Mouse (Mus musculus) heart, adult 11 months (tissue): ENCODE data around the gene Lrriq4.

ENCODE experiments used
- DNase-seq: peaks from one replicate; pipeline ENCODE4 v3.0.0; 2022

Gene Lrriq4

DNA sequence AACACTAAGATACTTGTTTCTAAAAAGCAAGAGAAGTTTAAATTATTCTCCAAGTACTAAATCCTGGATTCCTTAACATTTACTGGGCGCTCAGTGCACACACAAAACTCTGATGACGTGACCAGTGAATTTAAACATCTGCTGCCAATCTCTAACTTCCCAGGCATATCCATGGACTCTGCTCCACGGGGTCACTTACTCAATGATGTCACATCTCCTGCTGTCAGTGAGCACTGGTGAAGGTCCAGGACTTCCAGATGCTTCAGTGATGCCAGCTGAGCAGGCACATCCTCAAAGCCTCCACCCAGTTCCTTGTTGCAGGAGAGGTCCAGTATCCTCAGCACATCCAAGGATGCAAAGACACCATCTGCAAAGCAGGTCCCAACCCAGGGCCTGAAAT is 42.9 kb downstream of the Lrriq4 start:
- no peak for DNase-seq

DNA sequence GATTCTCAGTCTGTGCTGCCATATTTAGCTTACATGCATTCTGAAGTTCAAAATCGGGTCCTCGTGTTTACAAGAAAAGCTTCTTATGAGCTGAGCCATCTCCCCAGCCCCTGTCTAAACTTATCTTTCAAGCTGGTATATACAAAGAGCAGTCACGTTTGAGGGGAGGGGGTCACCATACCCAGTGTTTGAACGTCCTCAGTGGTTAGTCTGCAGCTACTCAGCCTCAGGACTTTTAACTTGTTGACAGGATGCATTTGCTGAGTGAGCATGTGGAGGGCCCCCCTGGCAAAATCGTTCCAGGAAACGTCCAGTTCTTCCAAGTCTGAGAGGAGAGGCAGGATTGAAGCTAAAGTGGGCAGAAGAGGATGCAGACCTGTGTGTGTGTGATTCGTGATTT is 46.7 kb downstream of the Lrriq4 start:
- peak; percentile 59 for DNase-seq

DNA sequence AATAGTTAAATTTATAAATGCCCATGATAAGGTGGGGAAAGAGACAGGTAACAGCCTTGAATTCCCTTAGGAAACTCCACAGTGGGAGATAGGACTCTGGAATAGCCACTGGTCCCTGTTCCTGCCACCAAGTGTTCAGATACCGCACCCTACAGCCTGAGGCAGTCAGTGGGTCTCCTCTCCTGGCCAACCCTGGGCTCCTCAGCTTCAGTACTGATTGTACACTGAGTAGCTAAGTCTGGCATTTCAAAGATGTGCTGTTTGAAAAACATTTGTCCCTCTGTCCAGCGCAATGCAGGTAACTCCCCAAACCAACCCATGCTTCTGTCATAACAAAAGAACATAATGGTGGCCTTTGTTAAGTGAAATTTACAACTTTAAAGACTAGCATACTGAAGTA is 51.4 kb downstream of the Lrriq4 start:
- DNase-seq: peak; percentile 54

DNA sequence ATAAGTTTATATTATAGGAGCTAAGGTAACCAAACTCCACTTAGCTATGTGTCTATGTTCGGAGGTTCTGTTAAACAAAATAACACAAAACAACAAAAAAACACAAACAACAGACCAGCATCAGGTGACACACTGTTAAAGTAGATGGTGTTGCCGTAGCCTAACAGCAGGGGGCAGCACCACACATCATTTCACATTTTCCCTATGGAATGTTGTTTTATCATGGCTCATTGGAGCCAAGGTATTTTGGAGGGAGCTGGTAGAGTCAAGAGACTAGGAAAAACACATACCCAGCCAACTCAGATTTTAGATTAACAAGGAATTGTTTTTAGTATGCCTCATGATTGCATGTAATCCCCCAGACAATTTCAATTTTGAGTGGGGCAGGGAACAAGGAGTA is 52.0 kb downstream of the Lrriq4 start:
- peak; percentile 70 for DNase-seq

DNA sequence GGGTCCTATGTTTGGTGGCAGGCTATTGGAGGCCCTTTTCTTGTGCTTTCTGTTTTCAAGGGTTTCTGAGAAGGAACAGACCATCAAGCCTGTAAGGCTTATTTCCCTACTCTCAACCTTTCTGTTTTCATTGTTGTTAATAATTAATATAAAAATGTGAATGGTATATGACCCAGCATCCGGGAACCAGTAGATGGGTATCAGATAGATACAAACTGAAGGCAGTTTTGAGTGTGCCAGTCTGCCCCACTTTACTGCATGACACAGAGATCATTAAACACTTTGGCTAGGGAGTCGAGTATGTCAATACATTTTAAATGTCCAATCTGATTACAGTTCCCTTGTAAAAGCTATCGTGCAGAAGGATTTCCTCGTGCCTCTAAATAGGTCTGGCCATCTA is 53.6 kb downstream of the Lrriq4 start:
- DNase-seq: peak; percentile 8

DNA sequence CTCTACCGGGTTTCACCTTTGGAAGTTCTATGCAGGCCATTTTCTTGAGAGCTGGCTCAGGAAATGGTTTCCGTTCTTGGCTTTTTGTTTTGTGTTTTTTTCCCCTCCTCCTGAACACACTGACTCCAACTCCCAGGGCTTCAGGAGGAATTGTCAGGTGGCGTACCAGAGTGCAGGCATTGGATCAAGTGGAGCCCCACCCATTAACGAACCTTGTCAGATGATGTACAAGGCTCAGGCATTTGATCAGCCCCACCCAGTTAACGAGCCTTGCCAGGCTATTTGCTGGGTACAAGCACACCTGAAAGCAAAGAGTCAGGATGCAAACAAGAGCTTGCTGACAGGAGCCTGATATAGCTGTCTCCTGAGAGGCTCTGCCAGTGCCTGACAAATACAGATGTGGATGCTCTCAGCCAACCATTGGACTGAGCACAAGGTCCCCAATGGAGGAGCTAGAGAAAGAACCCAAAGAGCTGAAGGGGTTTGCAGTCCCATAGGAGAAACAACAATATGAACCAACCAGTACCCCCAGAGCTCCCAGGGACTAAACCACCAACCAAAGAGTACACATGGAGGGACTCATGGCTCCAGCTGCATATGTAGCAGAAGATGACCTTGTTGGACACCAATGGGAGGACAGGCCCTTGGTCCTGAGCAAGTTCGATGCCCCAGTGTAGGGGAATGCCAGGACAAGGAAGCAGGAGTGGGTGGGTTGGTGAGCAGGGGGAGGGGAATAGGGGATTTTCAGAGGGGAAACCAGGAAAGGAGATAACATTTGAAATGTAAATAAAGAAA is 55.6 kb downstream of the Lrriq4 start, which contains the start of gene Lrrc31:
Gene Lrrc31, minus strand, starts transcription at position 133 of the 795 bp plus-strand sequence.
- peak; percentile 72 for DNase-seq

DNA sequence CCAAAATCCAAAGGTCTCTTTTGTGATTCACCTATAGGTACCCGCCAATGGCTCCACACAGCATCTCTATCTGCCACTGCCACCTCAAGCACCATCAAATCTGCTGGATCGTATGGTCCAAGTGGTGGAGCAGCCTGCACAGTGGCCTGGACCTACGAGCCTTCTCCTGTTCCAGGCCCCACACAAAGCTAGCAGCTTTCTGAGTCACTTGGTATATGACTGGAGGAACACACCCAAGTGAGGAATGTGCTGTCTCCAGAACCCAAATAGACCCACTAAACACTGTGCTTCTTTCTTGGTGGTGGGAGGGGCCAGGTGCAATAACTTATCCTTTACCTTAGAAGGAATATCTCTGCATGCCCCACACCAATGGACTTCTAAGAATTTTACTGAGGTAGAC is 61.7 kb downstream of the Lrriq4 start:
- peak; percentile 40 for DNase-seq

DNA sequence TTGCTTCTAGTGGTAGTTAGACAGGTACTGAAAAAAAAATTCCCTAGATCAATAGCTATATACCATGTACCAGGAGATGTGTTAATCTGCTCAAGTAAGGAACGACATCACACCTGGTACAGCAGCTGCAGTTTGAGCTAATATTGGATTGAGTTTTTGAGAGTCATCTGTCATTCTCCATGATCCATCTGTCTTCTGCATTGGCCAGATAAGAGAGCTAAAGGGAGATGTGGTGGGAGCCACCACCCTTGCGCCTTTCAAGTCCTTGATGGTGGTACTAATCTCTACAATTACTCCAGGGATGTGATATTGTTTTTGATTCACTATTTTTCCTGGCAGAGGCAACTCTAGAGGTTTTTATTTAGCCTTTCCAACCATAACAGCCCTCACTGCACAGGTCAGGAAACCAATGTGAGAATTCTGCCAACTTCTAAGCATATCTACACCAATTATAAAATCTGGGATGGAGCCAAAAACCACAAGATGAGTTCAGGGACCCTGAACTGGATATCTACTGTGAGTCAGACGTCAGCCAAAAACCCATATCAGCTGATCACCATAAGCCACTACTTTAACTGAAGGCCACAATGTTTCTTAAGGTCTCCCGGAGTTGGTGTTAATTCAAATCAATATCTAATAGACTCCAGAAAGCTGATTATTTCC is 62.4 kb downstream of the Lrriq4 start:
- DNase-seq: peak; percentile 51

DNA sequence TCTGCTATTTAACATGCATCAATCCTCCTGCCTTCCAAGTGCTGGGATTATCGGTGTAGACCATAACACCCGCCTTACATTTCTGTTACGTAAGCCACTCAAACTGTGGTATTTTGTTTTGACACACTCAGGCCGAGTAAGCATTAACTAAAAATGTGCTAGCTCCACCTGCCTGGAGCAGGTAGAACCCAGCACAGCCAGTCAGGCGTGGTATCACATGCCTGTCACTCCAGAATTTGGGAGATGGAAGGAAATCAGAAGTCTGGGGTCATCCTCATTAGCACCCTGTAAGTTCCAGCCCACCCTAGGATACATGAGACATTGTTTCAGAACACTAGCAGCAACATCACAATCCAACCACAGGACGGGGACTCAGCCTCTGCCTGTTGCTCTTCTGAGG is 65.9 kb downstream of the Lrriq4 start:
- DNase-seq: peak; percentile 35

DNA sequence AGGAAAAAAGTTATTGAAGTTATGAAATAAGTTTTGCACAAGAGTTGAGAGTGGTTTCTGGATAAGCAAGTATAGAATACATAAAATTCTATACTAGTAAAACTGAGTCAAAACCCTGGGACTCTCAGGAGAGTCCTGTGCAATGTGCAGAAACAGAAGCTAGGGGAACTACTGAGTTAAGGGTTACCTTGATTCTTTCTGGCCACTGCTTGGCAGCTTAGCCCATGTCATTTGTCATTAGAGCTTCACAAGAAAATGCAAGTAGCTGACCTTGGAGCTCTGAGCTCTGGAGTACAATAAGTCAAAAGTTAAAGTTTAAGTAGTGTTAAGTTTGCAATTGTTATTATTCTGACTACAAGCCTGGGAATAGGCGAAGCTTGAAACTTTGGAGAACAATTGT is 69.0 kb downstream of the Lrriq4 start:
- DNase-seq: no peak

DNA sequence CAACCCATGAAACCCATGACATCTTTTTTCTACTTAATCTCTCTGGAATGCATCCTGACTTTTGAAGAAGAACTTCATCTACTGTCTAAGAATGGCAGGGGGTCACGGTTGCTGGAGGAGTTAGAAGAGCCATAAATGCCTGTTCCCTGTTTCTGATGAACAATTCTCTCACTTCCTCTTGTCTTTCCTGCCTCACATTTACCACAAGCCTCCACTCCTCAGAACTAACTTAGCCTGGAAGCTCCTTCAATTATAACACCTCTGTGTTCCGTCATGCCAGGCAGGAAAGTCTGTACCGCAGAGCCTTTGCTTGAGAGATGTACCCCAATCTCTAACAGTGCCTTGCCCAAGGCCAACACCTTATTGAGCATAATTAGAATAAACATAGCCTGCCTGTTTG is 74.3 kb downstream of the Lrriq4 start:
- no peak for DNase-seq
